Comparison of ENCODE assay signal across 21 mouse cellular contexts in genomic region chr12:104957165-104957564, GRCm38 (mm10).
"Had no signal": no experiment of that assay in that cellular context is flagged by ENCODE, and none has a peak within 500 bp of the region (broad histone marks: within the 10 kb centered on the region; RNA-seq: fewer than 3 reads in every experiment).

No protein-coding gene starts in this region.

- H3K9me3 ChIP-seq: heart, embryonic 15.5 days; hindbrain, embryonic 13.5 days; hindbrain, embryonic 15.5 days; kidney, embryonic 15.5 days; limb, embryonic 15.5 days had no signal

- ATAC-seq: hindbrain, postnatal 0 days; intestine, embryonic 16.5 days had no signal

- H3K9ac ChIP-seq: heart, embryonic 13.5 days; heart, embryonic 15.5 days; hindbrain, embryonic 13.5 days; hindbrain, embryonic 15.5 days; kidney, embryonic 15.5 days; limb, embryonic 13.5 days; limb, embryonic 15.5 days had no signal

- H3K4me2 ChIP-seq: heart, embryonic 11.5 days; heart, embryonic 13.5 days; heart, embryonic 15.5 days; hindbrain, embryonic 13.5 days; hindbrain, embryonic 15.5 days; kidney, embryonic 15.5 days; limb, embryonic 13.5 days; limb, embryonic 15.5 days had no signal

- H3K27me3 ChIP-seq: limb, embryonic 13.5 days; limb, embryonic 15.5 days had no signal

- H3K36me3 ChIP-seq: heart, embryonic 13.5 days; heart, embryonic 15.5 days; hindbrain, embryonic 13.5 days; hindbrain, embryonic 15.5 days; kidney, embryonic 15.5 days; limb, embryonic 13.5 days had no signal

- DNase-seq: gastrocnemius, postnatal 10 days; gastrocnemius, postnatal 25 days; heart, adult 11 months; heart, adult 2 months; heart, postnatal 14 days; heart, postnatal 36 days; kidney, postnatal 14 days; layer of hippocampus, adult 9-11 months; layer of hippocampus, postnatal 36 days; left cerebral cortex, postnatal 4 days had no signal

- H3K27ac ChIP-seq: heart, adult 2 months; heart, embryonic 13.5 days; heart, embryonic 15.5 days; hindbrain, embryonic 13.5 days; hindbrain, embryonic 15.5 days; hindbrain, postnatal 0 days; kidney, embryonic 15.5 days; kidney, postnatal 0 days; limb, embryonic 13.5 days; limb, embryonic 15.5 days had no signal

- H3K4me1 ChIP-seq: heart, embryonic 13.5 days; limb, embryonic 13.5 days had no signal

- H3K4me3 ChIP-seq: heart, adult 2 months; heart, embryonic 13.5 days; heart, embryonic 15.5 days; hindbrain, embryonic 13.5 days; hindbrain, embryonic 15.5 days; kidney, embryonic 15.5 days; limb, embryonic 13.5 days; limb, embryonic 15.5 days had no signal
